Mouse (Mus musculus): ENCODE results near the gene Ryk. TPM values are rescaled to one million over a fixed set of nuclear protein-coding genes. Genes with fewer than 3 reads are reported as not detected.

Gene Ryk
- polyA plus RNA-seq, 1 experiment from 2014 or later, result 17.0 TPM

- Histone ChIP-seq H3K27ac (replicated peaks) (no peak overlapping the region), H3K4me3 (no peak overlapping the region), H3K9me3 (no peaks in the 10 kb centered on the region), H3K4me1 (peaks cover 9% of the 10 kb centered on the region), H3K27me3 (no peaks in the 10 kb centered on the region), H3K36me3 (no peaks in the 10 kb centered on the region), H3K9ac (replicated peaks) (no peak overlapping the region), H3K4me2 (replicated peaks) (no peak overlapping the region)
- 71% methylated on average over 6 of the region's 6 CpGs for WGBS
- ATAC-seq (ENCODE audit: low FRiP score, low read depth), result no peak
Measured at GRCm38 (mm10) chr9:102929776-102930175, 95.1 kb downstream of the Ryk start.

GRCm38 (mm10) chr9:102933925-102934721 is 99.4 kb downstream of the Ryk start:
- Histone ChIP-seq H3K4me1 (peaks cover 9% of the 10 kb centered on the region), H3K9ac (replicated peaks) (no peak overlapping the region), H3K4me3 (no peak overlapping the region), H3K36me3 (no peaks in the 10 kb centered on the region), H3K27me3 (no peaks in the 10 kb centered on the region), H3K27ac (replicated peaks) (no peak overlapping the region), H3K9me3 (no peaks in the 10 kb centered on the region), H3K4me2 (replicated peaks) (peak overlapping the region; percentile 38)
- ATAC-seq (ENCODE audit: low FRiP score, low read depth), result no peak
- 53% methylated on average over 20 of the region's 20 CpGs for WGBS

- WGBS, result 86% methylated on average over 4 of the region's 4 CpGs
- Histone ChIP-seq H3K27ac (replicated peaks) (no peak overlapping the region), H3K4me1 (no peaks in the 10 kb centered on the region), H3K4me2 (replicated peaks) (no peak overlapping the region), H3K4me3 (no peak overlapping the region), H3K27me3 (no peaks in the 10 kb centered on the region), H3K9me3 (no peaks in the 10 kb centered on the region), H3K9ac (replicated peaks) (no peak overlapping the region), H3K36me3 (no peaks in the 10 kb centered on the region)
- no peak for ATAC-seq (ENCODE audit: low FRiP score, low read depth)
Measured at GRCm38 (mm10) chr9:102942221-102942620, 107.5 kb downstream of the Ryk start.

GRCm38 (mm10) chr9:102944891-102945290 is 110.2 kb downstream of the Ryk start:
- no peaks in the 10 kb centered on the region for H3K4me1 ChIP-seq
- no peak overlapping the region for H3K27ac ChIP-seq (replicated peaks)
- H3K9ac ChIP-seq (replicated peaks), result no peak overlapping the region
- H3K4me2 ChIP-seq (replicated peaks), result no peak overlapping the region
- H3K9me3 ChIP-seq, result no peaks in the 10 kb centered on the region
- no peak for ATAC-seq (ENCODE audit: low FRiP score, low read depth)
- no peak overlapping the region for H3K4me3 ChIP-seq
- no peaks in the 10 kb centered on the region for H3K36me3 ChIP-seq
- WGBS, result 89% methylated on average over 9 of the region's 9 CpGs
- H3K27me3 ChIP-seq, result no peaks in the 10 kb centered on the region

- Histone ChIP-seq H3K4me2 (replicated peaks) (no peak overlapping the region), H3K4me3 (no peak overlapping the region), H3K4me1 (no peaks in the 10 kb centered on the region), H3K9me3 (no peaks in the 10 kb centered on the region), H3K36me3 (no peaks in the 10 kb centered on the region), H3K27me3 (no peaks in the 10 kb centered on the region), H3K9ac (replicated peaks) (no peak overlapping the region), H3K27ac (replicated peaks) (no peak overlapping the region)
- 87% methylated on average over 12 of the region's 12 CpGs for WGBS
- ATAC-seq (ENCODE audit: low FRiP score, low read depth), result no peak
Measured at GRCm38 (mm10) chr9:102946469-102947015, 111.8 kb downstream of the Ryk start.

DNA sequence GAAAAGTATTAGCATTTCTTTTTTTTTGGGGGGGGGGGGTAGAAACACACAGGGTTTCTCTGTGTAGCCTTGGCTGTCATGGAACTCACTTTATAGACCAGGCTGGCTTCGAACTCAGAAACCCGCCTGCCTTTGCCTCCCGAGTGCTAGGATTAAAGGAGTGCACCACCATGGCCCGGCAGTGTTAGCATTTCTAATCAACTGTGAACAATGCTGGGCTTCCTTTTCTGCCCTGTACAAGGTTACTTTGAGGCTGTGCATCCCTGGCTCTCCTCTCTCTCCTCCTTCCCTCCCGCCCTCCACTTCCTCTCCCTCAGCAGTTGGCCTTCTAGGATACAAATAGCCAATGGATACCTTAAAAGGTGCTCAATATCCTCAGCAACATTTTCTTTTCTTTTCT is 114.0 kb downstream of the Ryk start:
- H3K36me3 ChIP-seq, result no peaks in the 10 kb centered on the region
- H3K9me3 ChIP-seq, result no peaks in the 10 kb centered on the region
- H3K9ac ChIP-seq (replicated peaks), result no peak overlapping the region
- 74% methylated on average over 5 of the region's 5 CpGs for WGBS
- H3K27ac ChIP-seq (replicated peaks), result no peak overlapping the region
- H3K4me2 ChIP-seq (replicated peaks), result no peak overlapping the region
- no peaks in the 10 kb centered on the region for H3K4me1 ChIP-seq
- ATAC-seq (ENCODE audit: low FRiP score, low read depth), result no peak
- no peaks in the 10 kb centered on the region for H3K27me3 ChIP-seq
- H3K4me3 ChIP-seq, result no peak overlapping the region

DNA sequence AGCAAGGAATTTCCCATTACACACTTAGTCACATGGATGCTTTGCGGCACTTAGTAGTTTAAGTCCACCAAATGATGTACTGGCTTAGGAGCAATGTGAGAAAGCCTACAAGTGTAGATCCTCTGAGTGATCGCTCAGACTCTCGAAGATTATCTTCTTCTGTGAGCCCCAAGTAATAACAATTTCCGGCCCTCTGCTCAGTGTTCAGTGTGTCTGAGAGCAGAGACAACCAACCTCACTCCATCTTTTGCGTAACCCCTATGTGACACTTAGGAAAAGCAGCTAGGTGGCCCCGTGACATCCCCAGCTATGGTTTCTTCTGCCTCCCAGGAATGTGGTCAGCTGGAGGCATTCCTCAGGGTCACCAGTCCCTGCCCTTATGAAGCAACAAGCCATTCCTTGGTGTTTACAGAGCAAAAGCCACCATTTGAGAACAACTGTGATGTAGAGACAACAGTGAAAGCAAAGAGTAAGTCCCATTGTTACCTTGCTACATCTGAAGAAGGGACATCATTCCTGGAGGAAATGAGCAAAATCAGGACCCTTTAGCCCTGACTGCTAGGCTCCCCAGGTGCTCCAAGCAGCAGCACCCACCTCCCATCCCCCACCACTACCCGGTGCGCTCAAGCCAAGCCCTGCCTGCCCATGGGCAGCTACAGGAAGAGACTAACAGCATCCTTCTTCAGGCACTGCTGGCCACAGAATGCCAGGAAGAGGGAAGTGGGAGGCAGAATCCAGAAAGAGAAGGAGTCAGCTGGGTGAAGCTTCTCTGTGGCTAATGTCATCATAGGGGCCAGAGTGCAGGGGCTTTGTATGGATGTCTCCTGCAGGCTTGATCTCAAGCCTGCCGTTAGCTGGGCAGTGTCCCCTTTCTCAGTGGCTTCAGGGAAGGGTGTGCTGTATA is 116.6 kb downstream of the Ryk start:
- no peaks in the 10 kb centered on the region for H3K4me1 ChIP-seq
- H3K36me3 ChIP-seq, result no peaks in the 10 kb centered on the region
- no peak overlapping the region for H3K27ac ChIP-seq (replicated peaks)
- no peak for ATAC-seq (ENCODE audit: low FRiP score, low read depth)
- H3K4me3 ChIP-seq, result no peak overlapping the region
- no peaks in the 10 kb centered on the region for H3K27me3 ChIP-seq
- WGBS, result 93% methylated on average over 9 of the region's 9 CpGs
- H3K4me2 ChIP-seq (replicated peaks), result no peak overlapping the region
- no peaks in the 10 kb centered on the region for H3K9me3 ChIP-seq
- H3K9ac ChIP-seq (replicated peaks), result no peak overlapping the region

- no peak overlapping the region for H3K4me3 ChIP-seq
- no peak overlapping the region for H3K4me2 ChIP-seq (replicated peaks)
- ATAC-seq (ENCODE audit: low FRiP score, low read depth), result no peak
- peaks cover 2% of the 10 kb centered on the region for H3K4me1 ChIP-seq
- H3K9me3 ChIP-seq, result no peaks in the 10 kb centered on the region
- no peaks in the 10 kb centered on the region; the same call in 1 of the 2 replicates for H3K27me3 ChIP-seq
- H3K36me3 ChIP-seq, result no peaks in the 10 kb centered on the region
- H3K27ac ChIP-seq (replicated peaks), result no peak overlapping the region
- 87% methylated on average over 3 of the region's 3 CpGs for WGBS
- no peak overlapping the region for H3K9ac ChIP-seq (replicated peaks)
Measured at GRCm38 (mm10) chr9:102955866-102956265, 121.1 kb downstream of the Ryk start.

Other genes starting within 250 kb of the Ryk start
- 194 and 214 TPM in 2 replicates for gene Anapc13, start 208.6 kb upstream of the Ryk start, polyA plus RNA-seq (2016; fragmentation: Nextera tagmentation; extraction: Ambion mirVana)
- gene Cep63, start 208.4 kb upstream of the Ryk start, polyA plus RNA-seq (2016; fragmentation: Nextera tagmentation; extraction: Ambion mirVana), result 62.6 and 66.3 TPM in 2 replicates
- gene Amotl2, start 118.2 kb upstream of the Ryk start, polyA plus RNA-seq (2016; fragmentation: Nextera tagmentation; extraction: Ambion mirVana), result 108 and 114 TPM in 2 replicates
- 0.56 and 0.79 TPM in 2 replicates for gene Slco2a1, start 153.8 kb downstream of the Ryk start, polyA plus RNA-seq (2016; fragmentation: Nextera tagmentation; extraction: Ambion mirVana)

Measured in midbrain, embryonic 12.5 days (tissue).